In the genomic region with DNA sequence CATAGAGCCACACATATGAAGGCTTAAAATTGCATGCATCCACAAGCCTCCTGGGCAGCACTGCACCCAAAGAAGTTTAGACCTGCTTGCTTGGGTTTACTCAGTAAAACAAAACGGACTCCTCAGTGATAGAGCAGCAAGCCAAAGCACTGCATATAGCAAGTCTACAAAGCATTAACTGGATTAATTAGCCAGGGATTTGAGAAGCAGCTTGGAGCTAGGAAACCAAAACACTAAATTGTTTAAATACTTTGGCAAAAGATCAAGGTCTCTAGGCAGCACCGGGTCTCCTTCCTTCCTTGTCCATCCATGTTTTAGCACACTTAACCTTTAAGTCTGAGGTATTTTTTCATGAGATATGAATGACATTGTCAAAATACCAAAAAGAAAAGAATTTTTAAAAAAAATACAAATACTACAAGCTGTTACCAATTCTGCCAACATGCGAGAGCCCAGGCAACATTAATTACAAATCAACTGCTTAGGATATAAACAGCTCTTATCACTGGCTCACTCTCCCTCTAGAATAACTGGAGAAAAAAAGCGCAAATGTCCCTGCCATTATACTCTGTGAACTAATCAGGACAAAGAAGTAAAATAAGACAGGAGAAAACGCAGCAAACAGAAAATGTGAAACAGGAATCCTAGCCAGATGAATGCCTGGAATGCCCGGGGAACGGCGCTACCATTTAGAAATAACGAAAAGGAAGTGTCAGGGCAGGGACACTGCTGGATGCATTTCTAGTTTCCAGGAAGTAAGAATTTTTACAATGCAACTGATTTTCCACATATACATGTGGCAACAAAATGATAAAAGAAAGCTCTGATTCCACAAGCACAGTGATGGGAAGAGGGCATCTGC, we compare ENCODE assay signal across 8 mouse cellular contexts.
A peak's percentile ranks its signal among the peaks of the same experiment; 100 is the strongest.
DNase-seq lines count a peak whose midpoint lies in the region; ATAC-seq and TF ChIP-seq lines count a peak whose summit lies in the region.
"Had no signal": no experiment of that assay in that cellular context is flagged by ENCODE, and none has a peak within 500 bp of the region (broad histone marks: within the 10 kb centered on the region; RNA-seq: fewer than 3 reads in every experiment).

No protein-coding gene starts in this region.

- no peak for TF ChIP-seq CTCF in Patski (IDR thresholded peaks at IDR 0.05)

- CTCF ChIA-PET in Patski (lab: Charles Lee), result interaction anchor here (1.1 kb wide), 1 partner anchor 8 kb away, joined by 3 read pairs; no protein-coding TSS in a partner anchor

- H3K4me1 ChIP-seq in hindbrain, embryonic 16.5 days (ENCODE audit: control insufficient read depth, insufficient read depth, low read depth, low read length), result peaks cover 8% of the 10 kb centered on the region
- H3K4me1 ChIP-seq in hindbrain, embryonic 13.5 days (replicated peaks), result peaks cover 8% of the 10 kb centered on the region; the same call in 1 of the 2 replicates

- H3K4me3 ChIP-seq in hindbrain, embryonic 16.5 days (ENCODE audit: low read length), result no peak overlapping the region
- no peak overlapping the region for H3K4me3 ChIP-seq in hindbrain, embryonic 13.5 days

- 36% methylated on average over 9 of the region's 9 CpGs for WGBS in hindbrain, embryonic 16.5 days
- 44% methylated on average over 9 of the region's 9 CpGs for WGBS in hindbrain, embryonic 13.5 days

- POLR2A ChIA-PET in Patski (lab: Charles Lee), result no interaction called here

- peak overlapping the region; percentile 13 for H3K4me2 ChIP-seq in hindbrain, embryonic 16.5 days (ENCODE audit: low read length)
- no peak overlapping the region for H3K4me2 ChIP-seq in hindbrain, embryonic 13.5 days

- ATAC-seq in hindbrain, embryonic 16.5 days, result no peak
- ATAC-seq in hindbrain, embryonic 13.5 days (ENCODE audit: low FRiP score), result no peak
- peak; percentile 62 for ATAC-seq in Patski
- ATAC-seq in erythroid progenitor cell, adult 5-6 weeks (replicated peaks; ENCODE audit: low FRiP score, poor library complexity, severe bottlenecking), result no peak

- in situ Hi-C loops in Patski (cut with MboI; ENCODE audit: low pct_unique_long_range_greater_than_20kb), result no loop called here

- H3K27me3 ChIP-seq in hindbrain, embryonic 16.5 days (replicated peaks; ENCODE audit: control insufficient read depth, insufficient read depth, low read length), result no peaks in the 10 kb centered on the region
- no peaks in the 10 kb centered on the region for H3K27me3 ChIP-seq in hindbrain, embryonic 13.5 days
- no peaks in the 10 kb centered on the region for H3K27me3 ChIP-seq in Patski

- DNase-seq in MN1 (ENCODE audit: low spot score) (peak; percentile 20), Patski (ENCODE audit: low read depth, low spot score) (peak; percentile 2)
- peak; percentile 24 for DNase-seq in kidney, postnatal 14 days
- no peak for DNase-seq in right cerebral cortex, postnatal 14 days

- no peaks in the 10 kb centered on the region for H3K36me3 ChIP-seq in hindbrain, embryonic 16.5 days (ENCODE audit: control insufficient read depth, insufficient read depth, low read length)
- H3K36me3 ChIP-seq in hindbrain, embryonic 13.5 days, result no peaks in the 10 kb centered on the region

- H3K27ac ChIP-seq in hindbrain, embryonic 16.5 days (ENCODE audit: low read depth, low read length), result no peak overlapping the region
- H3K27ac ChIP-seq in hindbrain, embryonic 13.5 days, result no peak overlapping the region

- H3K9me3 ChIP-seq in hindbrain, embryonic 16.5 days (ENCODE audit: control insufficient read depth, low read length), result no peaks in the 10 kb centered on the region
- H3K9me3 ChIP-seq in hindbrain, embryonic 13.5 days, result no peaks in the 10 kb centered on the region
- H3K9me3 ChIP-seq: G1E had no signal

- H3K9ac ChIP-seq in hindbrain, embryonic 16.5 days (ENCODE audit: low read depth, low read length), result no peak overlapping the region
- H3K9ac ChIP-seq in hindbrain, embryonic 13.5 days, result no peak overlapping the region
